Mouse (Mus musculus) liver, adult 2 months (tissue): ENCODE results near the gene Sh3bp5l. TPM values are rescaled to one million over a fixed set of nuclear protein-coding genes. Genes with fewer than 3 reads are reported as not detected.
"Not testable (repeated sequence)": the region's sequence is repeated elsewhere in the genome, so short reads cannot be mapped to it uniquely, and the experiment has no call there.

ENCODE experiments used
- DNase-seq: peaks from one replicate; pipeline ENCODE4 v3.0.0-alpha.2; 2011; ENCODE audit warnings: low read depth, low spot score; ENCODE audit errors: extremely low read depth
- H3K27ac ChIP-seq: fragments of 200-500 bp; replicated peaks from 2 replicates; pipeline ENCODE4 v1.5.1; 2012; ENCODE audit warnings: low read depth, mild to moderate bottlenecking, control low read depth, inconsistent platforms, low read length; ENCODE audit not compliant: insufficient read depth
- H3K27me3 ChIP-seq: fragments of 200-500 bp; 2 replicates; pipeline ENCODE4 v1.6.1; 2012; ENCODE audit warnings: mild to moderate bottlenecking, moderate library complexity, low read length, inconsistent platforms; ENCODE audit not compliant: control insufficient read depth, insufficient read depth
- H3K36me3 ChIP-seq: fragments of 200-500 bp; 2 replicates; pipeline ENCODE4 v1.6.1; 2012; ENCODE audit warnings: low read length, inconsistent platforms; ENCODE audit not compliant: control insufficient read depth, insufficient read depth
- H3K4me1 ChIP-seq: fragments of 200-500 bp; 2 replicates; pipeline ENCODE4 v1.6.1; 2011; ENCODE audit warnings: low read length; ENCODE audit not compliant: control insufficient read depth, insufficient read depth
- H3K4me3 ChIP-seq: fragments of 200-500 bp; 2 replicates; pipeline ENCODE4 v1.5.1; 2011; ENCODE audit warnings: low read depth, mild to moderate bottlenecking, control low read depth, low read length, moderate library complexity; ENCODE audit not compliant: insufficient read depth
- H3K79me2 ChIP-seq: fragments of 200-500 bp; 2 replicates; pipeline ENCODE4 v1.6.1; 2012; ENCODE audit warnings: inconsistent platforms, mild to moderate bottlenecking, low read length, moderate library complexity; ENCODE audit not compliant: control insufficient read depth, insufficient read depth
- H3K9ac ChIP-seq: fragments of 200-500 bp; 2 replicates; pipeline ENCODE4 v1.6.1; 2012; ENCODE audit warnings: low read depth, mild to moderate bottlenecking, control low read depth, inconsistent platforms, low read length
- CTCF ChIP-seq: fragments of 200-500 bp; IDR thresholded peaks from 2 replicates; pipeline ENCODE4 v1.5.1; 2011; ENCODE audit warnings: low read depth, low read length, control low read depth
- POLR2A ChIP-seq: fragments of 200-500 bp; IDR thresholded peaks from 2 replicates; pipeline ENCODE4 v1.6.1; 2011; ENCODE audit warnings: low read length, control low read depth; ENCODE audit not compliant: insufficient read depth; ENCODE audit errors: extremely low read depth
- WGBS: fragments of 180-500 bp; shearing (Covaris S2); methylation state at CpG from one replicate; pipeline ENCODE4 v1.1.7; 2018; 5-methylcytosine and 5-hydroxymethylcytosine counted together
- polyA plus RNA-seq: library from polyadenylated mRNA; depleted of rRNA; stranded (reverse); fragments of >200 nt; gene quantifications from 2 replicates; pipeline ENCODE4 v1.2.3, GENCODE M21; 2012
- total RNA-seq: library from RNA; depleted of rRNA; stranded (reverse); fragments of >200 nt; gene quantifications from 2 replicates; pipeline ENCODE4 v1.2.3, GENCODE M21; 2014

The Sh3bp5l gene
- total and polyA plus RNA-seq, 2 experiments: 8.9 to 19.6 TPM

- H3K79me2 ChIP-seq: no peaks in the 10 kb centered on the region
- H3K4me1 ChIP-seq: peaks cover 6% of the 10 kb centered on the region; the same call in 1 of the 2 replicates
- no peaks in the 10 kb centered on the region for H3K36me3 ChIP-seq
- no peak for DNase-seq
- no peak overlapping the region for H3K9ac ChIP-seq
- no peak for TF ChIP-seq CTCF
- TF ChIP-seq POLR2A: no peak
- no peaks in the 10 kb centered on the region for H3K27me3 ChIP-seq
- no peak overlapping the region for H3K27ac ChIP-seq
- H3K4me3 ChIP-seq: no peak overlapping the region
- WGBS: 53% methylated on average over 7 of the region's 7 CpGs
Observed at GRCm38 (mm10) chr11:58303594-58303993, 26.9 kb upstream of the Sh3bp5l start.

GRCm38 (mm10) chr11:58305299-58305698, 25.2 kb upstream of the Sh3bp5l start:
- not testable (repeated sequence) for H3K4me3 ChIP-seq, H3K27me3 ChIP-seq, H3K36me3 ChIP-seq, H3K27ac ChIP-seq, H3K9ac ChIP-seq, DNase-seq, H3K4me1 ChIP-seq, H3K79me2 ChIP-seq
- 92% methylated on average over 8 of the region's 8 CpGs for WGBS

GRCm38 (mm10) chr11:58306860-58307308, 23.6 kb upstream of the Sh3bp5l start, which contains the start of gene Zfp692:
Gene Zfp692 (plus strand): TSS chr11:58307069.
- peak; percentile 85 for DNase-seq
- TF ChIP-seq POLR2A (no peak), CTCF (no peak)
- no peaks in the 10 kb centered on the region for H3K27me3 ChIP-seq
- under 1% methylated on average over 34 of the region's 34 CpGs for WGBS
- H3K27ac ChIP-seq: no peak within 1 kb of the TSS
- peaks cover 2% of the 10 kb centered on the region; the same call in 1 of the 2 replicates for H3K4me1 ChIP-seq
- no peaks in the 10 kb centered on the region for H3K36me3 ChIP-seq
- peak within 1 kb of the TSS; percentile 81 for H3K9ac ChIP-seq
- peak within 1 kb of the TSS; percentile 64 for H3K4me3 ChIP-seq
- no peaks in the 10 kb centered on the region for H3K79me2 ChIP-seq

GRCm38 (mm10) chr11:58307411-58308080, 23.0 kb upstream of the Sh3bp5l start:
- Histone ChIP-seq H3K27ac (no peak overlapping the region), H3K9ac (peak overlapping the region; percentile 81), H3K4me1 (peaks cover 2% of the 10 kb centered on the region; the same call in 1 of the 2 replicates), H3K27me3 (no peaks in the 10 kb centered on the region), H3K36me3 (no peaks in the 10 kb centered on the region), H3K79me2 (no peaks in the 10 kb centered on the region), H3K4me3 (peak overlapping the region; percentile 64)
- TF ChIP-seq POLR2A (0 out of 2 replicates have a peak, but pooled peaks have one; percentile 8), CTCF (peak; percentile 3; the same call in 1 of the 2 replicates)
- 5% methylated on average over 42 of the region's 42 CpGs for WGBS
- peak; percentile 37 for DNase-seq

- H3K4me1 ChIP-seq: peaks cover under 1% of the 10 kb centered on the region; the same call in 1 of the 2 replicates
- H3K36me3 ChIP-seq: no peaks in the 10 kb centered on the region
- H3K27me3 ChIP-seq: no peaks in the 10 kb centered on the region
- H3K9ac ChIP-seq: no peak overlapping the region
- WGBS: 95% methylated on average over 9 of the region's 9 CpGs
- no peak overlapping the region for H3K27ac ChIP-seq
- TF ChIP-seq CTCF: no peak
- no peak for TF ChIP-seq POLR2A
- no peaks in the 10 kb centered on the region for H3K79me2 ChIP-seq
- no peak overlapping the region for H3K4me3 ChIP-seq
- no peak for DNase-seq
Observed at GRCm38 (mm10) chr11:58308661-58309060, 21.9 kb upstream of the Sh3bp5l start.

- H3K4me1 ChIP-seq: no peaks in the 10 kb centered on the region
- no peaks in the 10 kb centered on the region for H3K79me2 ChIP-seq
- no peak overlapping the region for H3K27ac ChIP-seq
- peaks cover 13% of the 10 kb centered on the region for H3K36me3 ChIP-seq
- 91% methylated on average over 6 of the region's 6 CpGs for WGBS
- no peak overlapping the region for H3K9ac ChIP-seq
- H3K4me3 ChIP-seq: no peak overlapping the region
- DNase-seq: no peak
- H3K27me3 ChIP-seq: no peaks in the 10 kb centered on the region
- no peak for TF ChIP-seq POLR2A
- TF ChIP-seq CTCF: no peak
Observed at GRCm38 (mm10) chr11:58314069-58314468, 16.5 kb upstream of the Sh3bp5l start.
